Mouse (Mus musculus) left cerebral cortex, postnatal 14 days (tissue): ENCODE measurements around the gene S100a7a. TPM values are rescaled to one million over a fixed set of nuclear protein-coding genes. Genes with fewer than 3 reads are reported as not detected.
A peak's percentile ranks its signal among the peaks of the same experiment; 100 is the strongest.

Source experiments
- DNase-seq, 2 experiments: peaks; one replicate each; pipeline ENCODE4 v3.0.0; 2021 to 2022; ENCODE audit warnings: low spot score in 2 of 2, mixed read lengths in 1 of 2
- intact Hi-C: fragments of 180-260 bp; cut with DNase I; formaldehyde crosslinking; loops from one replicate; pipeline ENCODE4 v1.15.1; 2025
- total RNA-seq, 2 experiments: library from RNA; stranded (reverse); gene quantifications; 2 replicates each; pipeline ENCODE4 v1.2.3; 2021

S100a7a gene
- total RNA-seq, 2 experiments from 2014 or later: 1.0 to 1.5 TPM

GRCm38 (mm10) chr3:90625496-90625895 lies 28.3 kb upstream of the S100a7a start:
- DNase-seq: no peak
- intact Hi-C loops: no loop called here

DNA sequence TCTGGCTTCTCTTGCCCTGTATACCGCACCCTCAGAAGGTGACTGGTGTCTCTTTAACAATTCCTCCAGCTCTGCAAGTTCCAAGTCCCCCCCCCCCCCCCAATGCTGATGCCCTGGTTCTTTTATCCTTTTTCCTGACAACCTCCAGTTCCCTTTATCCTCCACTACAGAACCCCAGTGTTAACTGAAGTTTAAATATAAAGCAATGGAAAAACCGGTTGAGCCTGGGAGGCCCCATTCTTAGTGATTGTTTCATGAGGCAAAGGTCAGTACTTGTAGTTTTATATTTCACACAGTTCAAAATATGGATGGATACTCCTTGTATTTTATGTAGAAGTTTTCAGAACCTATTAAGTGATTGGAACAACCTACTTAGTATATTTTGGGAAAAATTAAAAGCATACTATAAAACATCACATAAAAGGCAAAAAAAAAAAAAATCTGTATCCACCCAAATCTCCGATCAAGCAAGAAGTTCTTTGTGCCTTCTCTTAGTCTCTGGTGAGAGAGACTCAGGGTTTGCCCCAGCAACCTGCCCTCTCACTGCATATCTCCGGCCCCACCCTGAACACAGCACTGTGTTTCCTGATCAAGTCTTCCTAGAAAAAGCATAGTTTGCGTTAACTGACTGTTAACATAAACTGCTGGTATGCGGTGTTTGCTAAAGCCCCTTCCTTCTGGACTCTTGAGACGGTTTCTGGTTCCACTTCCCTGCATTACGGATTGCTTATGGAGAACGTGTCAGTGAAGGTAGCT lies 27.4 kb upstream of the S100a7a start:
- intact Hi-C loops: no loop called here
- no peak for DNase-seq

GRCm38 (mm10) chr3:90627366-90627765 lies 26.5 kb upstream of the S100a7a start:
- DNase-seq: no peak
- intact Hi-C loops: no loop called here

GRCm38 (mm10) chr3:90627807-90628206 lies 26.0 kb upstream of the S100a7a start:
- intact Hi-C loops: no loop called here
- no peak for DNase-seq

GRCm38 (mm10) chr3:90629298-90629697 lies 24.5 kb upstream of the S100a7a start:
- no peak for DNase-seq
- intact Hi-C loops: no loop called here

GRCm38 (mm10) chr3:90631984-90632383 lies 21.8 kb upstream of the S100a7a start:
- no peak for DNase-seq
- intact Hi-C loops: no loop called here

DNA sequence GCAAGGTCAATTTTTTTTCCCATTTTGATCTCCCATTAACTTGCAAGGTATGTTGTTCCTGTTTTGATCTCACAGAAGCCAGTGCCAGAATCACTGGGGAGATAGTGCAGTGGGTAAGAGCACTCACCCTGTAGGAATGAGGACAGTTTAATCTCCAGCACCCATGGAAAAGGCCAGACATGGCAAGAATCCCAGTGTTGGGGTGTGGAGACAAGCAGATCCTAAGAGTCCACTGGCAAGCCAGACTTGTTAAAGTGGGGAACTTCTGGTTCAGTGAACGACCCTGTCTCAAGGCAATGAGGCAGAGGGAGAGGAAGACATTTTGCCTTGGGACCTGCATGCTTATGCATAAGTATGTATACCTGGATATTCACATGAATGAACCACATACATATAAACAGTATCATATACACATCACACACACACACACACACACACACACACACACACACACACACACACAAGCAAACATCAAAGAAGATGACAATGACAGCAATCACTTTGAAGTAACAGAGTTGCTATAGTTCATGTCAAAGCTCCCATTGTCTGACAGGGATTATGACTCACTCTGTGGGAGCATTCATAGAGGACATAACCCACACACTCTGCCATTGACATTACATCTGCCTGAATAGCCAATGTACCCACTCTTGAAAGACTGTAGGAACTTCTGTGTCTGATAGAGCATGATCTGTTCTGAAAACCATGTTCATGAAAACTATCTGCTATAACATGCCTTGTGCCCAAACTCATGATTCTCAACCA lies 15.1 kb upstream of the S100a7a start:
- no peak for DNase-seq
- intact Hi-C loops: no loop called here

DNA sequence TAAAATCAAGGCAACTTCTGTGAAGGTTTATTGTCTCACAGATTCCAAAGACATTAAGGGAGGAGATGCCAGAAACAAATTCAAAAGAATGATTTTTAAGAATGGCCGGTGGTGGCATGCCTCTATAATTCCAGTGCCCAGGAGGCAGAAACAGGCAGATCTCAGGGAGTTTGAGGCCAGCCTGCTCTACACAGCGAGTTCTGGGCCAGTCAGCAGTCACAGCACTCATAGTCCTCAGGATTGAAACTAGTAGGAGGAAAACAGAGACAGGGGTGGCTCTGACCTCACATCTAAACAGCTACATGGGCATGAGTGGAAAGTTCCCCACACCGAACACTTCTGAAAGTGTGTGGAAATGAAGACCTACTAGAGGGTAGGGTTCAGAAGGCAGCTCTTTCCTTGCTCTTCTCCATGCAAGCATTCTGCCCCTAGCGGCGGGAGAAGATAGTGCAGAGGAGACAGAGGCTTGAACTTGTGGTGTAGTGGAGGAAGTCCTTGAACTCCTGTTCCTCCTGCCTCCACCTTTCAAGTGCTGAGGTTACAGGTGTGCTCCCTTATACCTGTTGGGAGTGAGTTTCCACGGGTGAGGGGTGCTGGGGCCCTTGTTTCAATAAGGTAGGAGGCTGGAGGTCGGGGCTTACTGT lies 14.2 kb upstream of the S100a7a start:
- DNase-seq: no peak
- intact Hi-C loops: no loop called here

DNA sequence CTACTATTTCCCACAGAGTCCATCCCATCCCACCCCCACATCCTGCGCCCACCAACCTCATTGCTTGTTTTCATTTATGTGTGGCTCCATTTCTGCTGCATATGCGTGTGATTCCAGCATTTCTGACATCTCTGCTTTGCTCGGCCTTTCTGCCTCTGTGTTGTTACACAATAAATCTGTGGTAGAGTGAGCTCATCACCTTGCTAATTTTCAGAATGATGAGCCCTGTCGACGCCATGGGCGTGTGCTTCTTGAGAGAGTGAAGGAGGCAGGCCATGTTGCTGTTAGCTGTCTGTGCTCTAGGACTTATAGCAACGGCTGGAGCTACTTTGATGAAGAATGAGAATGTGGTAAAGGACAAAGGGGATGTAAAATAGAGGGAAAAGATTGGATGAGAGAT lies 12.8 kb upstream of the S100a7a start:
- DNase-seq: no peak
- intact Hi-C loops: no loop called here

- DNase-seq: peak; percentile 41 to 47
- intact Hi-C loops: no loop called here
Measured at GRCm38 (mm10) chr3:90644220-90644619, 9.6 kb upstream of the S100a7a start.

DNA sequence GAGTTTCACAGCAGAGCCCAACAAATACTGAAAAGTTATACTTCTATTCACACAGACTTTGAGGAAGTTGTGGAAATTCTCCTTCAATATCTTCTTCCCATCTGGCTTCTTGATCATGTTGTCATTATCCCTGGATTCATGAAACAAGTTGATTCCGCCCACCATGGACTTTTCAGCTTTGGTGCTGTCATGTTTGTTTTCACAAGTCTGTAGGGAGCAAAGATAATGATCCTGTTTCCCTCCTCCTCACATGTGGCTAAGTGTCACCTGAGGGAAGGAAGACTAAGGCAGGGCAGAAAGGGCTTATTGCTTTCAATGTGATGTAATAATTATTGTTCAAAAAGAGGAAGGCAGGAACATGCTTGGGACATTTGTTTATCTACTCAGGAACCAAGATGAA lies 6.5 kb upstream of the S100a7a start:
- intact Hi-C loops: no loop called here
- DNase-seq: no peak

DNA sequence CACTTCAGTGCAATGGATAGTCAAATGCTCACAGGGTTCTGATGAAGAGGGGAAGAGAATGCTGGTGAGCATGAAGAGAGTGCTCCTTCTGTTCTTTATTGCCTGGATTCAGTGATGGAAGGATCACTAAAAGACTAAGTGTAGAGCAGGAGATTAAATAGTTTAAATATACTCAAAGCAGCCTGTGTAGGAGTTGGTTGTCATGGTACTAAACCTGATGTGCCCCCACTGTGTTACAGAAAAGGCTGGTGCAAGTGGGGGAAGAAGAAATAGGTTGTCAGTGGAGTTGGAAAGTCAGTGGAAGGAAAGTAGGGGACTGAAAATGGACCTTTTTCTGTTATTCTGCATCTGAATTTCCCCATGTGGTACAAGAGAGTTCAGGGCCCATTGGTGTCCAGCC lies 4.8 kb upstream of the S100a7a start:
- intact Hi-C loops: no loop called here
- peak in 1 of 2 experiments; percentile 54 for DNase-seq

DNA sequence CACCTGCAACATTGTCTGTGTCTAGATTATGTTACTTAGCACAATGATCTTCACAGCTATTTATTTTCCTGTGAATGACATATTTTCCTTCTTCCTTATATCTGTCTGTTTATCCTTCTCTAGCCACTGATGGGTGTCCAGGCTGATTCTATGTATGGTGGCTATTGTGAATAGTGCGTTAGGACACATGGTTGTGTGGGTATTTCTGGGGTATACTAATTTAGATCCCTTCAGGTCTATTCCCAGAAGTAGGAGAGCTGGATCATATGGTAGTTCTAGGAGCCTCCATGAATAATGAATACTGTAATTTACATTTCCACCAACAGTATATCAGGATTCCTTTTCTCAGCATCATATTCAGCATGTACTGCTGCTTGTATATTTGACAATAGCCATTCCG lies 4.0 kb upstream of the S100a7a start:
- DNase-seq: peak in 1 of 2 experiments; percentile 30
- intact Hi-C loops: loop anchor here (5.0 kb wide), 1 partner anchor 143 kb away; the partner anchor contains the start of gene Chtop

GRCm38 (mm10) chr3:90652878-90653508 lies 824 bp upstream of the S100a7a start:
- DNase-seq: peak; percentile 87 to 91
- intact Hi-C loops: loop anchor here (1.0 to 5.0 kb wide), 3 partner anchors 66 to 162 kb away; partner anchors contain the start of genes Chtop and Snapin

- intact Hi-C loops: loop anchor here (5.0 kb wide), 1 partner anchor 50 kb away; no protein-coding TSS in a partner anchor
- no peak for DNase-seq
Measured at GRCm38 (mm10) chr3:90657405-90657804, 3.6 kb downstream of the S100a7a start.

DNA sequence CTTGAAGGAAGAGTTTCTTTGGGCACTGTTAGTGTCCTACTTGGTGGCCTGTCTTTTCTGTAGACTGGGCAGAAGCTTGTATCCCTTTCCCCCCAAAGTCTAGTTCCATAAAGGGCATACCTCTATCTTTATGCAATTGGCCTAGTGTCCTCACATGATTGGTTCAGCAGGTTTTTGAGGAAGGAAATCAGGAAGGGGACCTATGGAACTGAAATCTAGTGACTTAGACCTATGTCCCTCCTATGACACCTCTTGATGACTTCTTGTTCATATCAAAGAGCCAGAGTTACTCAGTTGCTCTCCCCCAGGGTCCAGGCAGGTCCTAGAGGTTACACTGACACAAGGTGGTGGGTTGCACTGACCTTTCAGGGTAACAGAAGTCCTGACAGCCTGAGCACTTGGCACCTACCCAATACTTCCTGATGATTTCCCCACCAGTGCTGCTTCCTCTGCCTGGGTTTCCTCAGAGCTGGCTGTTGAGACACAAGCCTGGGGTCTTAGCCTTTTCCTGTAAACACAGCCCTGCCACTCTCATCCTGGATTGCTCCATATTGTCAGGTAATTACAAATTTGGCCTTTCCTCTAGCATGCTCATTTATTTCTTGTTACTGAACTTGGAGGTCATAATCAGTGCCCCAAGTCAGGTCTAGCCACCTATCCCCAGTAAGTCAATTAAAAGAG lies 5.7 kb downstream of the S100a7a start:
- DNase-seq: no peak
- intact Hi-C loops: loop anchor here (5.0 kb wide), 1 partner anchor 48 kb away; no protein-coding TSS in a partner anchor

GRCm38 (mm10) chr3:90664219-90664618 lies 10.4 kb downstream of the S100a7a start:
- no peak for DNase-seq
- intact Hi-C loops: no loop called here

GRCm38 (mm10) chr3:90668846-90669245 lies 15.0 kb downstream of the S100a7a start, which contains the start of gene S100a8:
S100a8 (plus strand) TSS chr3:90668978.
- no peak for DNase-seq
- intact Hi-C loops: no loop called here

DNA sequence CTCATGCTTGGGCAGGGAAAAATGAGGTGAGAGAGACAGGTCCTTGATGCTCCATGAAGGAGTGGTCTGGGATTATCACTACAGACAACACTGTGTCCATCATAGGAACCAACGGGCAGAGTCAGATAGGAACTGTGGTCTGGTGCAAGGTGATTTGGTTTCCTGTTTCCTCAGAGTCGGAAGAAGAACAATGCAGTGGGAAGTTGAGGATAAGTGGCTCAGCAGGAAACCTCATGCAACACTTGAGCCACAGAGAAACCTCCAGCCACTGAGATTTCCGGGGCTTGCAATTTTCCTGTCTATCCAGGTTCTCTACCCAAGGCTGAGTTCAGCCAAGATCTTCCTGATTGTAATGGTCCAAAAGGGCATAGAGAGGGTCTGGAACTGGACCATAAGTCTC lies 24.8 kb downstream of the S100a7a start:
- no peak for DNase-seq
- intact Hi-C loops: no loop called here
